Mouse (Mus musculus): Measurements from ENCODE around the gene Cmip. TPM values are rescaled to one million over a fixed set of nuclear protein-coding genes. Genes with fewer than 3 reads are reported as not detected.

Cmip gene
- total RNA-seq, 1 experiment from 2014 or later: 27.9 TPM

DNA sequence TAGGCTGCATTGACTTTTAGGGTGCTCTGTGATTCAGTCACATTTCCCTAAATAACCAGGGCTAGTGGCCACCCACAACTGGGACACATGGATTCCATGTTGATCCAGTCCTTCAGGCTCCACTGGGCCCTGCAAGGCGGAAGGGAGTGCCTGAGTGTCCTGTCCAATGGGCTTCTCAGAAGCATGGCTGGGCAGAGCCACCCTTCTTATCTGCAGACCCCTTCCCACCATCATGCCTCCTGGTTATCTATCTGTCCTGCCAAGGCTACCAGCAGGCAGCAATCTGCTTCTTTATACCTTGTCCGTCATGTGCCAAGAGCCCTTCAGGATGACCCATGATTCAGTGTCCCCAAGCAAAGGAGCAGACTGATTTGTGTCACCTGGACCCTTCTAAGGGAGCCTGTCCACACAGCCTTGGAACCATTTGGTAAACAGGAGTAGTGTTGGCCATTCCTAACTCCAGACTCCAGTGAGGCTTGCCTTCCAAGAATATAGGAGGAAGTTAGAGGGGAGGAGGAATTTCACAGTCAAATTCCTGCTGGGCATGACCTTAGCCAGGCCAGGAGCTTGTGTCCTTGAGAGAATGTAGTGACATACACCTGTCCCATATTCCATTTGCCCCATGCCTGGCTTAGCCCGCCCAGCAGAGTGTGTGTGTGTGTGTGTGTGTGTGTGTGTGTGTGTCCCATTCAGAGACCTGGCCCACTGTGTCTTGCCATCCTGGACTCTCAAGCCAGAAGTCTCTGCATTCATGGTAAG, 103.5 kb downstream of the Cmip start:
- no peak for ATAC-seq (replicated peaks; ENCODE audit: insufficient number of reproducible peaks, low FRiP score, low TSS enrichment, poor library complexity, severe bottlenecking)

DNA sequence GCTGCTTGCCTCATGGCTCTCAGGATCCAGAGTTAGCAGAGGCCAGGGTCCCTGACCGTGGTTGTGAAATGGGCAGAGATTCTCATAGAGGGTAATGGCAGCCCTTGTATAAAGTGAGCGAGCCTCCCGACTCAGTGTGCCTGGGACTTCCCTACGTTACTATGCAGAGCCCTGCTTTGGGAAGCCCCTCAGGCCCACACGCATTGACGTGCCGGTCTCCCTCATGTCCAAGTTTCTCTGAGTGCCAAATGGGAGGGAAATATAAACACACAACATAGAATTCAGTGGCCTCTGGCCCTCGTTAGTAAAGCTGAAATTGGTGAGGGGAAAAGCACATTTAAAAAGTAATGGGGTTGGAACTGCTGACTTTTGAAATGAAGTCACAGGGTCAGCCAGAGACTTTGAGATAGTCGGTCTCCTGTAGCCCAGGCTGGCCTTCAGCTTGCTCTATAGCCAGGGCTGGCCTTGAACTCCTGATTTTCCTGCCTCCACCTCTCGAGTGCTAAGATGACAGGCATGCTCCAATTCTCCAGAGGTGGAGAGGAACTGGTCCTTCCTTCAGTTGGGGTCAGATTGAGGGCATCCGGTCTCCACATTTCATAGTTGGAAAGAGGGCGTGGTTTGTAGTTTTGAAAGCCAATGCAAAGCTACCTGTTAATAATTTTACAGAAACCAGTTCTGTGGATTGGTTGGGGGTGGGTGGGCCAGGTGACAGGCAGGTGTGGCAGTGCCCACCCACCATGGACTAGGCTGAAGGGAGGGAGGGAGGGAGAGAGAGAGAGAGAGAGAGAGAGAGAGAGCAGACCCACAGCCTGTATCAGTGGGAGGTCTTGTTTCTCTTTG, 105.0 kb downstream of the Cmip start:
- ATAC-seq (replicated peaks; ENCODE audit: insufficient number of reproducible peaks, low FRiP score, low TSS enrichment, poor library complexity, severe bottlenecking): 0 out of 2 replicates have a peak, but pooled peaks have one; percentile 7

DNA sequence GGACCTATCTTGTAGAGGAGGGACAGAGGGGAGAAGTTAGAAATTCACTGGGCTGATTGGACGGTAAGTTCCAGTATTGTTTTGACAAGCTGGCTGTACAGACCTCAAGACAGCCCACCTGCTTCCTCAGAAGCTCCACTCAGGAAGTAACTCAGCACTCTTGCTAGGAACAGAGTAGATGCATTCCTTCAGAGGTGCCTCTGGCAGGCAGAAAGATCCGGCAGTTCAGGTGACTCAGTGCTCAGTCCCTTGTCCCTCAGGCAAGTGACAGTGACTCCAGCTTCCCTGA, 105.5 kb downstream of the Cmip start:
- no peak for ATAC-seq (replicated peaks; ENCODE audit: insufficient number of reproducible peaks, low FRiP score, low TSS enrichment, poor library complexity, severe bottlenecking)

DNA sequence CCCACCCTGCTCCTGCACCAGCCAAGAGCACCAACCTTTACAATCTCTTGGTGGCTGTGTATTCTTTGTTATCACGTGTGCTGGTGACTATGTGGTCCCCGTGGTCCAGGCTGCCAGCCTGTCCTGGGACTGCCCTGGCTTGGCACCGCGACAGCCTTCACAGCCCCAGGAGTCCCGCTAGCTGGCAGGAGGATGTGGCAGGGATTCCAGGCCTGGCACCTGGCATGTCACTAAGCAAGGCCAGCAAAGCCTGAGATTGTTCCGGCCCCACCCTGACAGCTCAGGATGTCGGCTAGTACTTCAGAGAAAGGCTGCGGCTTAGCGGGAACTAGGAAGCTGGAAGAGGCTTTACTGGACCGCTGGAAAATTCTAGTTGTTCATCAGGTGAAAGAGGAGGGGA, 106.4 kb downstream of the Cmip start:
- ATAC-seq (replicated peaks; ENCODE audit: insufficient number of reproducible peaks, low FRiP score, low TSS enrichment, poor library complexity, severe bottlenecking): no peak

DNA sequence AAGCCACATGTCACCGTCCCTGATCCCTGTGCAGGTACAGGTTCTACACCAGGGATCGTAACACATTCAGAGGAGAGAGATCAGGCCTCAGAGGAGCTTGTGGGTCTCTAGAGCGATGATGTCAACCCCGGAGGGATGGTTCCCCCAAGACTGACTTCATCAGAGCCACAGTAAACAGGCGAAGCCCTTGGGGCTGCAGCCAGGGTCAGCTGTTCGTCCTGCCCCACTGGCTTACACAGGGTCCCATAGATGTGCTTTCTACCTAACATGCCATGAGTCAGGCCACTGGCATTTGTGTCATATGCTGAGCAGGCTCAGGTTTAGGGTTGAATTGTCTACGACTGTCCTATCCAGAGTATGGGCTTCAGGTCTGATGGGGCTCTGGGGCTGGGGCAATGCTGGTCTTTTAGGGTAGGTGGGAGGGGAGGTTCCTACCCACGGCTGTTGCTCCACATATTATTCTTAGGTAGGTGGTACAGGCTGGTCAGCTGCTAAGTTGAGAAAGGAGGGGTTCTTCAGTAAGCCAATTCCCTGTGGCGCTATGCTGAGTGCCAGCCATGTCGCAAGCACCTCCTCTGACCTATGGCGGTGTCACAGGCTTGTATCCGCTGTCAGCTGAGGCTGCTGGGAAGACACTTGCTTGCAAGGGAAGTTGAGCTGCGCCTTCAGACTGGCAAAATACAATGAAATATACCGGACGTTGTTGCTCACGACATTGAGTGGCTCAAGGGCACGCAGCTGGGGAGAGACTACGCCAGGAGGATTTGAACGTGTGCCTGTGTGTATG, 107.7 kb downstream of the Cmip start:
- ATAC-seq (replicated peaks; ENCODE audit: insufficient number of reproducible peaks, low FRiP score, low TSS enrichment, poor library complexity, severe bottlenecking): peak; percentile 79

DNA sequence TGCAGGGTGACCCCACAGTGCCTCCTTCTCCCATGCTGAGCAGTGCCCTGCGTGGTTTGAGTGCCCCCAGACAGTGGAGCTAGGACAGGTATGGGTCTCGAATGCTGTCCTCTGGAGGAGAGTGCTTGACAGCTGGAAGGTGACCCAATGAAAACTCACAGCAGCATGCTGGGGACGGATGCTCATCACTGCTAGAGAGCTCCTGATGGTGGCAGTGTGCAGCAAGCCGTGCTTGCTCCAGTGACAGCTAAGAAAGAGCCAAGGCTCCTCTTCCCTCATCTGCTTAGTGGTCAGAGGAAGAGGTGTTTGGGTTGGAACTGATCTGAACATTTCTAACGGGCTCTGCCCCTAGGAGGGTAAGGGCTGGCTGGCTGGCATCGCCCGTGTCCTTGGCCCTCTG, 109.6 kb downstream of the Cmip start:
- ATAC-seq (replicated peaks; ENCODE audit: insufficient number of reproducible peaks, low FRiP score, low TSS enrichment, poor library complexity, severe bottlenecking): no peak

DNA sequence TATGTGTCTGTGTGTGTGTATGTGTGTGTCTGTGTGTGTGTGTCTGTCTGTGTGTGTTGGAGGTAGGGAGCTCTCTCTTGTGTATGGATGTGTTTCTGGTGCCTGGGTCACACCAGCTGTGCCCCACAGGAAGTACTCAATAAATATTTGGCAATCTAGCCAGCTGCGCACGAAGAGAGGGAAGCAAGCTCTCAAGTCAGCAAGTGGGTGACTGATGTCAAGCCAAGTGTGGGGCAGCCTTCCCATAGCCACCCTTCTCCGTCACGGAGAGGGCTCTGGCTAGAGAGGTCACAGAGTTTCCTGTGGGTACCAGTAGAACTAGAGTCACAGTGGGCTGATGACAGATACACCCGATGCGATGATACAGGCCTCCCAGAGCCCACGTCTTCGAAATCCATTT, 110.6 kb downstream of the Cmip start:
- peak; percentile 48 for ATAC-seq (replicated peaks; ENCODE audit: insufficient number of reproducible peaks, low FRiP score, low TSS enrichment, poor library complexity, severe bottlenecking)

DNA sequence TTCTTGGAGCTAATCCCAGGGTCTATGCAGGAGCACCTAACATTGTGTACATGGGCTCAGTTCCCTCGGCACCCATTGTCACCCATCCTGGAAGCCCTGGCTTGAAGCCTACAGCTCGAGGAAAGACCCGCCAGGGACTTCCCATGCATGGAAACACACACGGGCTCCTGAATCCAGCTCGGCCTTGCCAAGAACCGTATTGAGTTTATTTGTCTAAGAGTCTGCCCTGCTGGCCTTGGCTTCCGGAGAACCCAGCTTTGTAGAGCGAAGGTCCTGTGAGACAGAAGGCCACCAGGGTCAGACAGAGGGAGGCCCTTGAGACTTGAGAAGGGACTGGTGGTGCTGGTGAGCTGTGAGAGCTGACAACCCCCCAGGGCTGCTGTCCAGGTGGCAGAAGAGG, 111.9 kb downstream of the Cmip start:
- no peak for ATAC-seq (replicated peaks; ENCODE audit: insufficient number of reproducible peaks, low FRiP score, low TSS enrichment, poor library complexity, severe bottlenecking)

DNA sequence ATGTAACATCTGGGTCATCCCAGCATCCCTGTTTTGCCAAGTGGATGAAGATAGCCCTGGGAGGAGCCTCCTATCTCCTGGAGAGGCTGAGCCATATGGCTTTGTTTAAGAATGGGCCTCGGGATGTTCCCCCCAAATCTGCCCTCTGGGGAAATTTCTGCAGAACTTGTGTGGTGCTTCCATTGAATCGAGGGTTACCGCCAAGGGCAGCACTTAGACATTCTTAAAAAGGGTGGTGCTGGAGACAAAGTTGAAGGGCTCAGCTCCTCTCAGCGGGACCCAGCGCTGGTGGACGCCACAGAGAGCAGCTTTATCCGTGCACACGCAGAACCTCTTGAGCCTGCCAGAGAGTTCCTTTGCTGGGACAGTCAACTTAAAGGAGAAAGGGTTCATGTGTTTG, 113.1 kb downstream of the Cmip start:
- no peak for ATAC-seq (replicated peaks; ENCODE audit: insufficient number of reproducible peaks, low FRiP score, low TSS enrichment, poor library complexity, severe bottlenecking)

DNA sequence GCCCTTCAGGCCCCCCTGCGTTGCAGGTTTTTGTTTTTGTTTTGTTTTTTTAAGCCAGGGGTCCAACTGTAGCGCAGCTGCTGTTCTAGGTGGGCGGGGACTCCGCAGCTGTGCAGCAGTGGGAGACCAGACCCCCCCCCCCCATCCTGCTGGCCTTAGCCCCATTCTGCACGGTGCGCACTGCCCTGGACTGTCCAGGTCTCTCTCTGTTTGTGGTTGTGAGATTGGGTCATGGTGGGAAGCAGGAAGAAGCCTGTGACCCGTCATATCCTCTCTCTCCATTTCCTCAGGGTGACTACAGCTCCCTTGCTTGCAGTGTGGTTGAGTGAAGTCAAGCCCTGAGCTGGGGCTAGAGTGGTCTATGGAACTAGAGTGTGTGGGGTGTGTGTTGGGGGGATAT, 114.3 kb downstream of the Cmip start:
- ATAC-seq (replicated peaks; ENCODE audit: insufficient number of reproducible peaks, low FRiP score, low TSS enrichment, poor library complexity, severe bottlenecking): no peak

DNA sequence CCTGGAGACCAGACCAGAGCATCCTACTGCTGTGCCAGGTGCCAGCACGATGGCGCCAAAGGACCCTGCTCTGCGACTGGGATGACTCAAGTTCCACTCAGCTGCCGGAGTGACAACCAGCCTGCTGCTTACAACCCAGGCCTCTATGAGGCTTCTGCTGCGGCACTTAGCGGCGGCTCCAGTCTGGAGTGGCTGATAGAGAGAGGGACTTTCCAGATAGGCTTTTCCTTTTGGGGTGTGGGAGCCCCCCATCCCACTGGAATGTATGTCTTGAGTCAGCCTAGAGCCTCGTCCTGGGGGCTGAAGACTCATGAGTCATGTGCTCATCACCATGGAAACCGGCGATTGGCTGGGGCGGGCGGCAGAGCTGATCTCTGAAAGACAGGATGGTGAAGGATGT, 115.2 kb downstream of the Cmip start:
- ATAC-seq (replicated peaks; ENCODE audit: insufficient number of reproducible peaks, low FRiP score, low TSS enrichment, poor library complexity, severe bottlenecking): no peak

DNA sequence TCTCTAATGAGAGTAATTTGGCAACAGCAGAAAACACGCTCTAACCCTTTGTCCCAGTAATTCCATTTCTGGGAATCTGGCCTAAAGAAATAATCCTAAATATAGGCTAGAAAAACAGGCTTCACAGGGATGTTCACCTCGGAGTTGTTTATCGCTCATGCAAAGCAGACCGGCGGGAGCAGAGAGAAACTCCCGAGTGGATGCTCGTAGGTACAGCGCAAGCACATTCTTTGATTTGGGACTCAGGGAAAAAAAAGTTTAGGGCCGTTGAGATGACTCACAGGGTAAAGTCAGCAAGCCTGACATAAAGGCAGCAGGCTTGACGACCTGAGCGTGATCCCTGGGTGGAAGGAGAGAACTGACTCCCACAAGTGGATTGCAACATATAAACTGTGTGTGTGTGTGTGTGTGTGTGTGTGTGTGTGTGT, 116.2 kb downstream of the Cmip start:
- ATAC-seq (replicated peaks; ENCODE audit: insufficient number of reproducible peaks, low FRiP score, low TSS enrichment, poor library complexity, severe bottlenecking): no peak

DNA sequence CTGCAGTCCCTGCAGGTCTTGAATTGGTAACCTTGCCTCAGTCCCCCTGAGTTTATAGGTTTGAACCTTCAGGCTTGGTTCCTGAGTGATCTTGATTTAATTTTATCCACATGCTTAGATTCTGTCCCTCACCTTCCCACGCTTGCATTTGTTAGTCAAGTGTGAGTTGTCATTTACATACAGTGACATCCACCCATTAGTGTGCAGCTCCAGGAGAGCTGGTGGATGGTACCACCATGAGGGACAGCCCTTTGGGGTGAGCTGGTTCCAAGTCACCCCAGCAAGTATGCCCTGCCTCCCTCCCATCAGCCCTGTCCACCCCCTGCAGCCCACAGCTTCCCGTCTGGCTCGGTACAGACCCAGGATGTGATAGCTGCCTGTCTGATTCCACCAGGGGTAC, 117.2 kb downstream of the Cmip start:
- ATAC-seq (replicated peaks; ENCODE audit: insufficient number of reproducible peaks, low FRiP score, low TSS enrichment, poor library complexity, severe bottlenecking): no peak

DNA sequence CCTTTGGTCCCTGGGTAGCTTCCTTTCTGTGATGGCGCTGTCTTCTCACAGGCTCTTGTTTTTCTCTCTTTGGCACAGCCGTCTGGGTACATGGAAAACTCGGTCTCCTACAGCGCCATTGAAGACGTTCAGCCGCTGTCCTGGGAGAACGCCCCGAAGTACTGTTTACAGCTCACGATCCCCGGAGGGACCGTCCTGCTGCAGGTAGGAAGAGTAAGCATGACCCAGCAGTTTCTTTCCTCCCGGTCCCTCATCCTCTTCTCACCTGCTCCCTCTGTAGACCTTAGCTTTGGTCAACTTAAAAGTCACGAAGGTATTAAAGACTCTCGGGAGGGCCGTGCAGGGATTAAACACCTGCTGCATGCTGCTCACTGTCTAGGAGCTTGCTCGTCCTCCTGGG, 120.1 kb downstream of the Cmip start:
- no peak for ATAC-seq (replicated peaks; ENCODE audit: insufficient number of reproducible peaks, low FRiP score, low TSS enrichment, poor library complexity, severe bottlenecking)

DNA sequence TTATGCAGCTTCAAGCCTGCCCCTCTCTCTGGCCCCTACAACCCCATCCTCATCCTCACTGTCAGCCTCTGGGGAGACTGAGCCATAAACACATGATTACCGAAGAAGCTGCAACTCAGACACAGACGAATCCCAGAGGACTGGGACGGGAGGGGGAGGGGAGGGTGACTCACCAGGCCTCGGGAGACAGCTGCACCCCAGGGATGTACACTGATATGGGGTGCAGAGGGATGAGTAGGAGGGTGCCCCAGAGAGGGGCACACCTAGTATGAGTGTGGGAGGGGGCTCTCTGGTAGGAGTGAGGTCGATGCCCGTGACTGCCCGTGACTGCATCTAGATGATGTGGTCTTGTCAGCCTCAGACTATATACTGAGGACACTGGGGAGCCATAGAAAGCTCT, 121.8 kb downstream of the Cmip start:
- no peak for ATAC-seq (replicated peaks; ENCODE audit: insufficient number of reproducible peaks, low FRiP score, low TSS enrichment, poor library complexity, severe bottlenecking)

DNA sequence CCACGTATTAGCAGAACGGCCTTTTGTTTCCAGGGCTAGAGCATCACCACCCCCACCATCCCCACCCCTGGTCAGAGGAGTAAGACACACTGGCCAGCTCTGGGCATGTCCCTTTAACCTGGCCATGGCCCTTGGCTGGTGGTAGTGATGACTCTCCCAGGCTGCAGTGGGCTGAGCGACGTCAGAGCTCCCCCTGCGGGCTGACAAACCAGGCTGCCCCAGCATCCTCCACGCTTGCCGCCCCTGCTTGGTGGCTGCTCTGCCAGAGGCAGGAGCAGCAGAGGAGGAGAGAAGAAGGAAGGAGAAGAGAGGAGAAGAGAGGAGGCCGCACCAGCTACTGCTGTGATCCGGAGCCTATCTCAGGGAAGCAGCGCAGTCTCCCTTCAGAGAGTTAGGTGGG, 122.3 kb downstream of the Cmip start:
- ATAC-seq (replicated peaks; ENCODE audit: insufficient number of reproducible peaks, low FRiP score, low TSS enrichment, poor library complexity, severe bottlenecking): no peak

DNA sequence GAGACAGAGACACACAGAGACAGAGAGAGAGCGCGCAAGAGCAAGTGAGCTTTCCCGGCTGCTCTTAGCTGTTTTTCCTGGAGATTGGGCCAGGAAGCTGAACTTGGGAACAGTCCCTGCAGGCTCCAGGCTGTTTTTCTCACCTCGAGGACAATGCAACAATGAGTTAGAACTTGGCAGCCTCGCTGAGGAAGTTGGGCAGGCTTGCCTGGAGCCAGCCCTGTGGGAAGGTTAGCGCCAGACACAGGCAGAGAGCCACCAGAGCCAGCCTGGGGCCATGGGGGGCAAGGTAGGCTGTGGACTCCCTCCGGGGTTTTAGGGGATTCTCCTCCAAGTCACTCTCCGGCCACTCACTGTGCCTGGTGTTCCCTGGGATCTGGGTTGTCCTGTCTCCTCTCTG, 123.9 kb downstream of the Cmip start:
- no peak for ATAC-seq (replicated peaks; ENCODE audit: insufficient number of reproducible peaks, low FRiP score, low TSS enrichment, poor library complexity, severe bottlenecking)

DNA sequence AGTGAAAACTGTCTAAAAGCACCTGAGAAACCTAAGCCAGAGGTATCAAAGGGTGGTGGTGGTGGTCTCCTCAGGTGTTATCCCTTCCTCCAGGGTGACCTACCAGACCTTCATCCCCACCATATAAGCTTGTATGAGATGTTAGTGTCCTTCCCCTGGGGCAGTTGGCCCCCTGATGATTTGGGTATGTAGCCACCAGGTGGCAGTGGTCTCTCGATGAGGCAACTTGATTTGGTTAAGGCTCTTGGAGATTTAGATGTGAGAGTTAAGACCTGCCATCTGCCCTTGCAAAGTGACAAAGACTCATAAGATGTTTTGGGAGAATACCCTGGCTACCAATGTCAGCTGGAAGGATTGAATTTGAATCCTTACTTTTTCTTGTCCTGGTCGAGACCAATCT, 129.3 kb downstream of the Cmip start:
- ATAC-seq (replicated peaks; ENCODE audit: insufficient number of reproducible peaks, low FRiP score, low TSS enrichment, poor library complexity, severe bottlenecking): no peak

DNA sequence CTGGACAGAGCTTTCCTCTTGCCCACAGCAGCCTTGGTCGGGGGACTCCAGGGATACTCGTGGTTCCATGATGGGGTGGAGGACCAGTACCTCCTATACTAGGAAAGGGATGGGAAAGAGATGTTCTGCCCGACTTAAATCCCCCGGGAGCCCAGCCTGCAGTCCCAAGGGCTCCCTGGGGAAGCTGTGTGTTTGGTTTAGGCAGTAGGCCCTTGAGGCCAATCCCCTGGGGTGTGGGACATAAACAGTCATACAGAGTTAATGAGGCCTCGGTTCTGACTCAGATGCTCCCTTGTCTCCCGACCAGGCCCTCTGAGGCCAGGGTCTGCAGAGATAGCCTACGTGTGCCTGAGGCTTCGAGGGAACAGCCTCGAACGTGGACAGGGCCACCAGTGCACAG, 130.8 kb downstream of the Cmip start:
- ATAC-seq (replicated peaks; ENCODE audit: insufficient number of reproducible peaks, low FRiP score, low TSS enrichment, poor library complexity, severe bottlenecking): no peak

DNA sequence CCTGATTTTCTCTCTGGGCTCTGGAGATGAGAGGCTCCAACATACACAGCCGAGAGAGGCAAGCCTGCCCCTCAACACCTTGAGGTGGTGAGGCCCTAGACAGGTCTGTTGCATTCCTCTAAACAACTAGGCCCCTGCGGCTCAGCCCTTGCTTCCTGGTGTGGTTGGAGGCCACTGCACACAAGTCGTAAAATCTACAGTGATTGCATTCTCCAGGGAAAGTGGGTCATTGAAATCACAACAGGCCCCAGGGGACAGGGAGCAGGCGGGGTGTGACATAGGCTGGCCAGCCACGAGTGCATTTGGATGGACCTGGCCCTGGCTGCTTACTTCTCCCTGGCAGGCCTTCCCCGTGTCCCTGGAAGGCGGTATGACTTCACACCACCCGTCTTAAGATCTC, 131.5 kb downstream of the Cmip start:
- no peak for ATAC-seq (replicated peaks; ENCODE audit: insufficient number of reproducible peaks, low FRiP score, low TSS enrichment, poor library complexity, severe bottlenecking)

Measured in monocyte, adult 5-6 weeks (primary cell).